Mouse (Mus musculus) adrenal gland (tissue): ENCODE data around the gene Pax2.

Experiments used
- intact Hi-C: fragments of 180-260 bp; cut with DNase I; formaldehyde crosslinking; loops from one replicate; pipeline ENCODE4 v1.15.1; 2025

Pax2 gene

GRCm38 (mm10) chr19:44747471-44747870 is 8.4 kb upstream of the Pax2 start:
- intact Hi-C loops: loop anchor here (5.0 to 10.0 kb wide), 2 partner anchors 65 to 1143 kb away; no protein-coding TSS in a partner anchor

- intact Hi-C loops: loop anchor here (5.0 to 10.0 kb wide), 2 partner anchors 66 to 1143 kb away; no protein-coding TSS in a partner anchor
These were observed 7.6 kb upstream of the Pax2 start for GRCm38 (mm10) chr19:44748271-44748670.

- intact Hi-C loops: loop anchor here (5.0 to 10.0 kb wide), 2 partner anchors 67 to 1145 kb away; no protein-coding TSS in a partner anchor
These were observed 6.5 kb upstream of the Pax2 start for GRCm38 (mm10) chr19:44749061-44749990.

GRCm38 (mm10) chr19:44750051-44751041 is 5.5 kb upstream of the Pax2 start:
- intact Hi-C loops: loop anchor here (5.0 to 10.0 kb wide), 3 partner anchors 144 to 484 kb away; partner anchors contain the start of gene Lbx1

GRCm38 (mm10) chr19:44751042-44751441 is 4.8 kb upstream of the Pax2 start:
- intact Hi-C loops: loop anchor here (5.0 to 10.0 kb wide), 3 partner anchors 144 to 484 kb away; partner anchors contain the start of gene Lbx1

GRCm38 (mm10) chr19:44751551-44751950 is 4.3 kb upstream of the Pax2 start:
- intact Hi-C loops: loop anchor here (5.0 to 10.0 kb wide), 3 partner anchors 143 to 483 kb away; partner anchors contain the start of gene Lbx1

GRCm38 (mm10) chr19:44752056-44752940 is 3.5 kb upstream of the Pax2 start:
- intact Hi-C loops: loop anchor here (5.0 to 10.0 kb wide), 3 partner anchors 143 to 483 kb away; partner anchors contain the start of gene Lbx1

- intact Hi-C loops: loop anchor here (5.0 to 10.0 kb wide), 3 partner anchors 141 to 481 kb away; partner anchors contain the start of gene Lbx1
These were observed 2.5 kb upstream of the Pax2 start for GRCm38 (mm10) chr19:44753361-44753760.

GRCm38 (mm10) chr19:44754461-44755377 is 1.1 kb upstream of the Pax2 start:
- intact Hi-C loops: loop anchor here (5.0 to 10.0 kb wide), 3 partner anchors 140 to 480 kb away; partner anchors contain the start of gene Lbx1

- intact Hi-C loops: loop anchor here (10.0 kb wide), 2 partner anchors 139 to 479 kb away; partner anchors contain the start of gene Lbx1
These were observed 510 bp upstream of the Pax2 start for GRCm38 (mm10) chr19:44755378-44755692.

- intact Hi-C loops: loop anchor here (10.0 kb wide), 2 partner anchors 138 to 478 kb away; partner anchors contain the start of gene Lbx1
These were observed 781 bp downstream of the Pax2 start for GRCm38 (mm10) chr19:44756421-44757230.

GRCm38 (mm10) chr19:44757231-44757871 is 1.5 kb downstream of the Pax2 start:
- intact Hi-C loops: loop anchor here (10.0 kb wide), 2 partner anchors 137 to 477 kb away; partner anchors contain the start of gene Lbx1

GRCm38 (mm10) chr19:44758846-44759245 is 3.0 kb downstream of the Pax2 start:
- intact Hi-C loops: loop anchor here (10.0 kb wide), 2 partner anchors 136 to 476 kb away; partner anchors contain the start of gene Lbx1

- intact Hi-C loops: loop anchor here (10.0 kb wide), 2 partner anchors 135 to 475 kb away; partner anchors contain the start of gene Lbx1
These were observed 3.8 kb downstream of the Pax2 start for GRCm38 (mm10) chr19:44759531-44760118.

- intact Hi-C loops: no loop called here
These were observed 4.7 kb downstream of the Pax2 start for GRCm38 (mm10) chr19:44760259-44761131.
